Mouse (Mus musculus): Measurements from ENCODE around the gene Cdc7. TPM values are rescaled to one million over a fixed set of nuclear protein-coding genes. Genes with fewer than 3 reads are reported as not detected.
A peak's percentile ranks its signal among the peaks of the same experiment; 100 is the strongest.

Cdc7 gene
- polyA plus RNA-seq, 1 experiment from 2014 or later, result 63.8 TPM

DNA sequence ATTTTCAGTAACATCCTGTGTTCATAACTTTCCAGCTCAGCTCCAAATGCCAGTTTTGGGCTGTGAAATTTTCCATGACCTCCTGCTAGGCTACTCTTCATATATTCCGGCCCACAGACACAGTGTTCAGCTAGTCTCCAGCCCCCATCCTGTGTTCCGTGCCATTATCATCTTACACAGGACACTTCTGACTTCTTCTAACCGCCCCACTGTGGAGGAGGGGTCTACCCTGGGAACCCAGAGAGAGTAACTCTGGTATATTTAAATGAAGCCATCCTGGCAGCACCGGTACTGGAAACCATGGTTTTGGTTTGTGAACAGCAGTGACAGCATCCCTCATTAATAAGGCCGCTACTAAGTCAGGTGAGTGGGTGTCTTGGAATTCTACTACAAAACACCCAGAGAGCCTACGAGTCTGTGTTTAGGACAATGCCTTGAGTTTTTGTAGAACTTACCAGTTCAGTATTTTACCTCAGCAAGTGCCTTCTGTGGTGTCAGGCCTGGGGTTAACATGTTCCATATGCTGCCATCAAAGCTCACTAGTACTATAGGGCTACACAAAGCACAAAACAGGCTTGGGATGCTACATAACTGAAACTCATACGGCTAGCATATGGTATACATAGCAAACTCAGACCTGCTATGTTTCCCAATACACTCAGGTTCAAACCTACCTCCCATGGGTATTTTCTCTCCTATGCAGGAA lies 32.6 kb downstream of the Cdc7 start:
- Histone ChIP-seq H3K4me2 (ENCODE audit: low read depth, severe bottlenecking) (no peak overlapping the region), H3K27me3 (ENCODE audit: control insufficient read depth, insufficient read depth, low read length) (no peaks in the 10 kb centered on the region), H3K27ac (replicated peaks; ENCODE audit: low read depth, low read length) (peak overlapping the region; percentile 73), H3K4me1 (ENCODE audit: control insufficient read depth, insufficient read depth, low read length) (peaks cover 17% of the 10 kb centered on the region), H3K36me3 (ENCODE audit: control insufficient read depth, insufficient read depth, low read length) (no peaks in the 10 kb centered on the region), H3K9ac (ENCODE audit: low read length) (0 out of 2 replicates have a peak overlapping the region, but pooled peaks have one; percentile 17), H3K9me3 (ENCODE audit: control insufficient read depth, low read length) (no peaks in the 10 kb centered on the region), H3K4me3 (ENCODE audit: low read depth, low read length) (no peak overlapping the region)
- ATAC-seq (ENCODE audit: insufficient number of reproducible peaks, low FRiP score, low TSS enrichment, low read depth) (peak; percentile 41), DNase-seq (ENCODE audit: low spot score) (peak; percentile 61)
- 46% methylated on average over 7 of the region's 7 CpGs for WGBS

GRCm38 (mm10) chr5:107001396-107002090 lies 37.4 kb downstream of the Cdc7 start:
- H3K9ac ChIP-seq (ENCODE audit: low read length), result no peak overlapping the region
- ATAC-seq (ENCODE audit: insufficient number of reproducible peaks, low FRiP score, low TSS enrichment, low read depth) (peak; percentile 61; the same call in 1 of the 2 replicates), DNase-seq (ENCODE audit: low spot score) (no peak)

GRCm38 (mm10) chr5:107002091-107002416 lies 37.9 kb downstream of the Cdc7 start:
- Histone ChIP-seq H3K9ac (ENCODE audit: low read length) (no peak overlapping the region), H3K4me3 (ENCODE audit: low read depth, low read length) (no peak overlapping the region), H3K9me3 (ENCODE audit: control insufficient read depth, low read length) (no peaks in the 10 kb centered on the region), H3K27ac (replicated peaks; ENCODE audit: low read depth, low read length) (no peak overlapping the region), H3K36me3 (ENCODE audit: control insufficient read depth, insufficient read depth, low read length) (no peaks in the 10 kb centered on the region), H3K27me3 (ENCODE audit: control insufficient read depth, insufficient read depth, low read length) (no peaks in the 10 kb centered on the region), H3K4me1 (ENCODE audit: control insufficient read depth, insufficient read depth, low read length) (peaks cover 8% of the 10 kb centered on the region; the same call in 1 of the 2 replicates), H3K4me2 (ENCODE audit: low read depth, severe bottlenecking) (no peak overlapping the region)
- peak; percentile 67; the same call in 1 of the 2 replicates for ATAC-seq (ENCODE audit: insufficient number of reproducible peaks, low FRiP score, low TSS enrichment, low read depth)
- 17% methylated on average over 5 of the region's 5 CpGs for WGBS
- DNase-seq (ENCODE audit: low spot score), result no peak

More at GRCm38 (mm10) chr5:107001396-107002090, 37.4 kb downstream of the Cdc7 start:
- no peak overlapping the region for H3K4me2 ChIP-seq (ENCODE audit: low read depth, severe bottlenecking)
- no peak overlapping the region for H3K4me3 ChIP-seq (ENCODE audit: low read depth, low read length)
- H3K27ac ChIP-seq (replicated peaks; ENCODE audit: low read depth, low read length), result no peak overlapping the region
- WGBS, result 62% methylated on average over 11 of the region's 11 CpGs
- H3K36me3 ChIP-seq (ENCODE audit: control insufficient read depth, insufficient read depth, low read length), result no peaks in the 10 kb centered on the region
- H3K4me1 ChIP-seq (ENCODE audit: control insufficient read depth, insufficient read depth, low read length), result peaks cover 12% of the 10 kb centered on the region
- no peaks in the 10 kb centered on the region for H3K9me3 ChIP-seq (ENCODE audit: control insufficient read depth, low read length)
- H3K27me3 ChIP-seq (ENCODE audit: control insufficient read depth, insufficient read depth, low read length), result no peaks in the 10 kb centered on the region

DNA sequence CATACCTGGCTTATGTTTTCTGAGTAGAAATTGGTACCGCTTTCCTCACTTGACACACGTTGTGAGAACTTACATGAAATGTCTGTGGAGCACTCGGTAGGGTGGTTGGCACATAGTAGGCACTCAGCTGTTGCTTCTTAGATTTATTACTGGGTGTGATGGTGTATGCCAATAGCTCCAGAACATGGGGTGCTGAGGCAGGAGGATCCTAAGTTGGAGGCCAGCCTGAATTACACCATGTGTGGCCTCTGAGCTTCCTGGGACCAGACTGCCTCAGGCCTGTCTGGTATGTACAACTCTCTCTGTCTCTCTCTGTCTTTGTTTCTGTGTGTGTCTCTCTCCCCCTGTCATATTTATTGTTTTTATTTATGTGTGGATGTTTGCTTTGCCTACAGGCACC lies 45.6 kb downstream of the Cdc7 start:
- no peak overlapping the region for H3K4me3 ChIP-seq (ENCODE audit: low read depth, low read length)
- H3K9ac ChIP-seq (ENCODE audit: low read length), result no peak overlapping the region
- 96% methylated on average over 3 of the region's 3 CpGs for WGBS
- peaks cover 17% of the 10 kb centered on the region; the same call in 1 of the 2 replicates for H3K4me1 ChIP-seq (ENCODE audit: control insufficient read depth, insufficient read depth, low read length)
- H3K9me3 ChIP-seq (ENCODE audit: control insufficient read depth, low read length), result no peaks in the 10 kb centered on the region
- H3K36me3 ChIP-seq (ENCODE audit: control insufficient read depth, insufficient read depth, low read length), result no peaks in the 10 kb centered on the region
- no peak overlapping the region for H3K4me2 ChIP-seq (ENCODE audit: low read depth, severe bottlenecking)
- H3K27ac ChIP-seq (replicated peaks; ENCODE audit: low read depth, low read length), result no peak overlapping the region
- DNase-seq (ENCODE audit: low spot score) (no peak), ATAC-seq (ENCODE audit: insufficient number of reproducible peaks, low FRiP score, low TSS enrichment, low read depth) (no peak)
- H3K27me3 ChIP-seq (ENCODE audit: control insufficient read depth, insufficient read depth, low read length), result no peaks in the 10 kb centered on the region

GRCm38 (mm10) chr5:107010300-107010699 lies 46.2 kb downstream of the Cdc7 start:
- Histone ChIP-seq H3K4me1 (ENCODE audit: control insufficient read depth, insufficient read depth, low read length) (peaks cover 22% of the 10 kb centered on the region), H3K27ac (replicated peaks; ENCODE audit: low read depth, low read length) (no peak overlapping the region), H3K36me3 (ENCODE audit: control insufficient read depth, insufficient read depth, low read length) (no peaks in the 10 kb centered on the region), H3K9ac (ENCODE audit: low read length) (no peak overlapping the region), H3K4me3 (ENCODE audit: low read depth, low read length) (no peak overlapping the region), H3K4me2 (ENCODE audit: low read depth, severe bottlenecking) (no peak overlapping the region), H3K27me3 (ENCODE audit: control insufficient read depth, insufficient read depth, low read length) (no peaks in the 10 kb centered on the region), H3K9me3 (ENCODE audit: control insufficient read depth, low read length) (no peaks in the 10 kb centered on the region)
- DNase-seq (ENCODE audit: low spot score), result no peak
- 84% methylated on average over 3 of the region's 3 CpGs for WGBS
- ATAC-seq (ENCODE audit: insufficient number of reproducible peaks, low FRiP score, low TSS enrichment, low read depth), result no peak

DNA sequence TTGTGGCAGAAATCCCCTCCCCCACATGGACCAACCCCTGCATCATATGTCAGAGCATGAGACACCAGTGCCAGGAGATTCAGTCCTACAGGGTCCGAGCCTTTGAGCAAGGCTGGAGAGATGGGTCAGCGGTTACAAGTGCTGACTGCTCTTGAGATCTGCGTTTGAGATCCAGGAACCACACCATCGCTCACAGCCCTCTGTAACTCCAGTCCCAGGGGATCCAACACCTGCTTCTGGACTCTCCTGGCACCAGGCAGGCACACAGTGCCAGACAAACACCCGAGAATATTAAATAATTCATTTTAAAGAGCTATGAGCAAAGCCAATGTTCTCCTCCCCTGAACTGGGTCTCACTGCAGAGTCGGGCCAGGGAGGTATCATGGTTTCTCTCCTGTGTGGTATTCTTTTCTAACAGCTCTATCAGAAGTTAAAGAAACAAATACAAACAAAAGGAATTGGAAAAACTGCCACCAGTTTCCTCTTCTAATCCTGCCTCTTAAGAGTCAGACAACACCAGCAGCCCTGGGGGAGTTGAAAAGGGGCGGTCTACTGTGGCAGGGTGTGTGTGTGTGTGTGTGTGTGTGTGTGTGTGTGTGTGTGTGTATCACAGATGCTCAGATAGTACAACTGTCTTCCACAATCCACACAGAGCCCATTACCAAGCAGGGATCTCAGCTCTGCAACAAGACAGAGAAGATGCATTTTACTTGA lies 47.4 kb downstream of the Cdc7 start:
- H3K27me3 ChIP-seq (ENCODE audit: control insufficient read depth, insufficient read depth, low read length), result no peaks in the 10 kb centered on the region
- no peaks in the 10 kb centered on the region for H3K36me3 ChIP-seq (ENCODE audit: control insufficient read depth, insufficient read depth, low read length)
- H3K4me1 ChIP-seq (ENCODE audit: control insufficient read depth, insufficient read depth, low read length), result peaks cover 28% of the 10 kb centered on the region
- H3K9me3 ChIP-seq (ENCODE audit: control insufficient read depth, low read length), result no peaks in the 10 kb centered on the region
- WGBS, result 59% methylated on average over 7 of the region's 7 CpGs
- no peak overlapping the region for H3K27ac ChIP-seq (replicated peaks; ENCODE audit: low read depth, low read length)
- no peak for ATAC-seq (ENCODE audit: insufficient number of reproducible peaks, low FRiP score, low TSS enrichment, low read depth)
- H3K9ac ChIP-seq (ENCODE audit: low read length), result no peak overlapping the region
- DNase-seq (ENCODE audit: low spot score), result no peak
- no peak overlapping the region for H3K4me2 ChIP-seq (ENCODE audit: low read depth, severe bottlenecking)
- no peak overlapping the region for H3K4me3 ChIP-seq (ENCODE audit: low read depth, low read length)

DNA sequence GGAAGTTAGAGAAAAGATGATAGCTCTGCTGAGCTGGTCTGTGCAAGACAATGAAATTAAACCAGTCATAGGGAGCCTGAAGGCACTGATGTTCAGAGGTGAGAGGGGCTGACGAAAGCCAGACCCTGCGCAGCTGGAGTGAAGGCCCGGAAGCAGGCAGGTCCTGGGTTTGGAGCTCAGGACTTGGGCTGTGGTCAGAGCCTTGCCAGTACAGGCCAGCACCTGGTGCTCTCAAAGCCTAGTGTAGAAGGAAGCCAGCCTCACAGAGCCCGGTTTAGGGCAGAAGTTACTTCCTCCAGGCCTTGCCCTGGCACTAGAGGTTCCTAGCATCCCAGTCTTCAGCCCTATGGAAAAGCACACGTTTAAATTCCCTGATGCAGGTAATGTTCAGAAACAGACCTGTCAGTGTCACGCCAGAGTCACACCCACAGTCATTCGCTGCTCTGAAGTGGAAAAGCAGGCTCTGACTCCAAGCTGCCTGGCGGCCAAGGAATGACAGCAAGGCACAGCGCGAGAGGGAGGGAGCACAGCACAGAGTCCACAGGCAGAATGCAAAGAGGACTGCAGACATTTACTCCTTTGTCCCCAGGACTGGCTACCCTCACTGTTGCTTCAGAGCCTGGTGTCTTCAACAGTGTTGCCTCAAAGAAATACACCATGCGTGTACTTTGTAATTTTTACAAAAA lies 48.1 kb downstream of the Cdc7 start:
- DNase-seq (ENCODE audit: low spot score), result no peak

DNA sequence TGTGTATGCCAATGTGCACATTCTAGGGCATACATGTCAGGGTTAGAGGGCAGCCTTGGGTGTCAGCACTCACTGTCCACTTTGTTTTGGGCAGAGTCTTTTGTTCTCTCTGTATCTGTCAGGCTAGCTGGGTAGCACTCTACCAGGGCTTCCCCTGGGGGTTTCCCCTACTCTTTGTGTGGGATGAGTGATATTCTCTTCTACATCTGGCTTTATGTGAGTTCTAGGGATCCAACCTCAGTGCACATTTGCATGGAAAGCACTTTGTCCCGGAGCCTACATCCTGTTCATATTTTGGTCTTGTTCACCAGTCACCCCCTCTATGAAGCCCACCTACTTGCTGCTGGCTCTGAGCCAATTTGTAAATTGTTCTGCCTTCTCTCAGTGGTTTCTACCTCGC lies 49.3 kb downstream of the Cdc7 start:
- Histone ChIP-seq H3K4me1 (ENCODE audit: control insufficient read depth, insufficient read depth, low read length) (peaks cover 28% of the 10 kb centered on the region), H3K4me3 (ENCODE audit: low read depth, low read length) (no peak overlapping the region), H3K9me3 (ENCODE audit: control insufficient read depth, low read length) (no peaks in the 10 kb centered on the region), H3K9ac (ENCODE audit: low read length) (no peak overlapping the region), H3K4me2 (ENCODE audit: low read depth, severe bottlenecking) (no peak overlapping the region), H3K27ac (replicated peaks; ENCODE audit: low read depth, low read length) (no peak overlapping the region), H3K27me3 (ENCODE audit: control insufficient read depth, insufficient read depth, low read length) (no peaks in the 10 kb centered on the region), H3K36me3 (ENCODE audit: control insufficient read depth, insufficient read depth, low read length) (no peaks in the 10 kb centered on the region)
- no peak for ATAC-seq (ENCODE audit: insufficient number of reproducible peaks, low FRiP score, low TSS enrichment, low read depth)
- DNase-seq (ENCODE audit: low spot score), result no peak
- WGBS, result 74% methylated on average over 2 of the region's 2 CpGs

More for the DNA sequence above, 48.1 kb downstream of the Cdc7 start:
- no peaks in the 10 kb centered on the region for H3K9me3 ChIP-seq (ENCODE audit: control insufficient read depth, low read length)
- peaks cover 28% of the 10 kb centered on the region for H3K4me1 ChIP-seq (ENCODE audit: control insufficient read depth, insufficient read depth, low read length)
- 23% methylated on average over 11 of the region's 11 CpGs for WGBS
- H3K27me3 ChIP-seq (ENCODE audit: control insufficient read depth, insufficient read depth, low read length), result no peaks in the 10 kb centered on the region
- no peak overlapping the region for H3K4me2 ChIP-seq (ENCODE audit: low read depth, severe bottlenecking)
- no peak overlapping the region for H3K9ac ChIP-seq (ENCODE audit: low read length)
- H3K36me3 ChIP-seq (ENCODE audit: control insufficient read depth, insufficient read depth, low read length), result no peaks in the 10 kb centered on the region
- H3K4me3 ChIP-seq (ENCODE audit: low read depth, low read length), result no peak overlapping the region
- H3K27ac ChIP-seq (replicated peaks; ENCODE audit: low read depth, low read length), result no peak overlapping the region; the same call in 1 of the 2 replicates
- ATAC-seq (ENCODE audit: insufficient number of reproducible peaks, low FRiP score, low TSS enrichment, low read depth), result peak; percentile 63; the same call in 1 of the 2 replicates
